Mouse (Mus musculus) neural tube, embryonic 12.5 days (tissue): ENCODE results near the gene Gm10663. TPM values are rescaled to one million over a fixed set of nuclear protein-coding genes. Genes with fewer than 3 reads are reported as not detected.

Experiments used
- microRNA-seq: library from miRNA; unstranded; fragments of <30 nt; microRNA quantifications from one replicate; pipeline ENCODE4, GENCODE M21; 2017
- polyA plus RNA-seq: library from polyadenylated mRNA; unstranded; fragments of >200 nt; fragmentation: Nextera tagmentation; extraction: Ambion mirVana; gene quantifications from 2 replicates; pipeline ENCODE4 v1.2.1, GENCODE M21; 2016

Gm10663 gene
- polyA plus RNA-seq, 1 experiment from 2014 or later, result not detected

Small RNAs within 50 kb of the gene (microRNA-seq; reads per million reads assigned to microRNA genes)
- not detected for gene Gm24333

Other genes starting within 250 kb of the Gm10663 start
- gene Klhl2, start 225.0 kb upstream of the Gm10663 start, polyA plus RNA-seq, result 30.0 and 30.8 TPM in 2 replicates
- 20.0 TPM in 2 replicates for gene Tmem192, start 127.8 kb upstream of the Gm10663 start, polyA plus RNA-seq
- 0.09 TPM in 1 of 2 replicates, not detected in the other for gene Trim75, start 87.2 kb upstream of the Gm10663 start, polyA plus RNA-seq
- 0.09 and 0.24 TPM in 2 replicates for gene Trim61, start 56.5 kb upstream of the Gm10663 start, polyA plus RNA-seq
- gene Trim60, start 56.4 kb upstream of the Gm10663 start, polyA plus RNA-seq, result not detected in 2 replicates
- 5.5 and 7.3 TPM in 2 replicates for gene Apela, start 37.7 kb upstream of the Gm10663 start, polyA plus RNA-seq
- not detected in 2 replicates for gene BC030870, start 54.5 kb downstream of the Gm10663 start, polyA plus RNA-seq